Mouse (Mus musculus) stomach, postnatal 0 days (tissue): Measurements from ENCODE around the gene Lamc3.

ENCODE experiments used
- CTCF ChIP-seq: IDR thresholded peaks from 2 replicates; pipeline ENCODE4 v1.5.1; 2016; ENCODE audit warnings: antibody characterized with exemption, low read depth, mild to moderate bottlenecking, moderate library complexity
- EP300 ChIP-seq: optimal IDR thresholded peaks from 2 replicates; pipeline ENCODE3; 2016; ENCODE audit warnings: antibody characterized with exemption

DNA sequence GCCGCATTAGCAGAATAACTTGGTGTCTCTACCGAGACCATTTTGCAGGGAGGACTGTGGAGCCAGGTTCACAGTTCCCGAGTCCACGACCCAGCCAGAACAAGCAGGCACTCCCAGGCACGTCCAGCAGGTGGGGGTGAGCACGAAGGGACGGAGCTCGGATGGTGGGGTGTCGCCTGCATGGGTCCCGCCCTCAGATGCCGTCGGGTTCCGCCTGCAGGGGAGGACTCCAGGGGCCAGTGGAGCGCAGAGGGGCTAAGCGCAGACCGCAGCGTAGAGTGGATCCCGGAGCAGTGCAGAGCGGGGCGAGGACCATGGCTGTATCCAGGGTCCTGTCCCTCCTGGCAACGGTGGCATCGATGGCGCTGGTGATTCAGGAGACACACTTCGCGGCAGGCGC, at the start of gene Lamc3:
- TF ChIP-seq CTCF (peak; percentile 85), EP300 (no peak)
